Mouse (Mus musculus): ENCODE results near the gene Runx3. TPM values are rescaled to one million over a fixed set of nuclear protein-coding genes. Genes with fewer than 3 reads are reported as not detected.

The Runx3 gene
- polyA plus RNA-seq, 1 experiment from 2014 or later: not detected

DNA sequence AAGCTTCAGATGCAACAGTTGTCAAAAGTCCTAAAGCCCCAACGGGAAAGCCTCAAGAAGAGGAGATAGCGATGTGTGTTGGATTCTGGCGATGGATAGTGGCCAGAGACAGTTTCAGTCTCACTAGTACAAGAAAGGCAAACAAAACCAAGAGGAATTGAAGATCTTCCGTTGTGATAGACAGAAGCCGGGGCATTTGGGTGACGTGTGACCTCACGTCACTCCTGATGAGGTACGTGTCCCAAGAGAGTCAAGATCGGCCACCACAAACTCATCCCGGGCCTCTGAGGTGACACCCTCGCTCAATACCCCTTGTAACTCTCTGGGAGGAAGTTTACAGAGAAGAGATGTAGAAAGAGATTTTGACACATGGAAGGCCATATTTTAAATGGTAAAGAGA is 41.0 kb downstream of the Runx3 start:
- no peak overlapping the region for H3K27ac ChIP-seq (ENCODE audit: low read length)
- no peak overlapping the region for H3K4me3 ChIP-seq (ENCODE audit: low read length)
- H3K27me3 ChIP-seq (ENCODE audit: insufficient read depth, low read length): peaks cover 56% of the 10 kb centered on the region
- 80% methylated on average over 11 of the region's 11 CpGs for WGBS
- H3K9ac ChIP-seq (replicated peaks; ENCODE audit: low read length): no peak overlapping the region
- no peaks in the 10 kb centered on the region for H3K9me3 ChIP-seq (ENCODE audit: low read length)
- peaks cover 11% of the 10 kb centered on the region for H3K4me1 ChIP-seq (ENCODE audit: insufficient read depth, low read length)
- no peak for ATAC-seq (ENCODE audit: low FRiP score, low TSS enrichment)
- H3K4me2 ChIP-seq (replicated peaks; ENCODE audit: low read depth, low read length): no peak overlapping the region
- H3K36me3 ChIP-seq (ENCODE audit: insufficient read depth, low read length): no peaks in the 10 kb centered on the region

DNA sequence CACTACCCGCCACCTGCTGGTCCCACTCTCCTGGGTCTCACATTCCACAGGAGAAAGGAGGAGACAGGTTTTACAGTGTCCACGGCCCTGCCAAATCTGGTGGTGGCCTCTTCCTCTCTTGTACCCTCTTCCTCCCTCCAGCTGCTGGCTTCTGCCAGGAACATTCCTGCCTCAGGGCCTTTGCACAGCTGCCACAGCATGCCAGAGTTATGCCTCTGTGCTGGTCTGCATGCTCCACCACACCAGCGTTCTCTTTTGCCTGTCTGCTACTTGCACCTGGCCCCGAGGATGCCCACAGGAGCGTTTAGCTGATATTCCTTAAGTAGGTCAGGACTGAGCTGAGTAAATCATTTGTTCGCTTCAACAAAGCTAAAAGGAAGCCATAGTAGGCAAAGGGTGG is 45.3 kb downstream of the Runx3 start:
- no peak for ATAC-seq (ENCODE audit: low FRiP score, low TSS enrichment)
- Histone ChIP-seq H3K4me2 (replicated peaks; ENCODE audit: low read depth, low read length) (no peak overlapping the region), H3K4me1 (ENCODE audit: insufficient read depth, low read length) (peaks cover 27% of the 10 kb centered on the region), H3K27me3 (ENCODE audit: insufficient read depth, low read length) (peaks cover 40% of the 10 kb centered on the region), H3K9ac (replicated peaks; ENCODE audit: low read length) (no peak overlapping the region), H3K27ac (ENCODE audit: low read length) (no peak overlapping the region), H3K4me3 (ENCODE audit: low read length) (no peak overlapping the region), H3K9me3 (ENCODE audit: low read length) (no peaks in the 10 kb centered on the region), H3K36me3 (ENCODE audit: insufficient read depth, low read length) (no peaks in the 10 kb centered on the region)
- WGBS: 54% methylated on average over 6 of the region's 6 CpGs

DNA sequence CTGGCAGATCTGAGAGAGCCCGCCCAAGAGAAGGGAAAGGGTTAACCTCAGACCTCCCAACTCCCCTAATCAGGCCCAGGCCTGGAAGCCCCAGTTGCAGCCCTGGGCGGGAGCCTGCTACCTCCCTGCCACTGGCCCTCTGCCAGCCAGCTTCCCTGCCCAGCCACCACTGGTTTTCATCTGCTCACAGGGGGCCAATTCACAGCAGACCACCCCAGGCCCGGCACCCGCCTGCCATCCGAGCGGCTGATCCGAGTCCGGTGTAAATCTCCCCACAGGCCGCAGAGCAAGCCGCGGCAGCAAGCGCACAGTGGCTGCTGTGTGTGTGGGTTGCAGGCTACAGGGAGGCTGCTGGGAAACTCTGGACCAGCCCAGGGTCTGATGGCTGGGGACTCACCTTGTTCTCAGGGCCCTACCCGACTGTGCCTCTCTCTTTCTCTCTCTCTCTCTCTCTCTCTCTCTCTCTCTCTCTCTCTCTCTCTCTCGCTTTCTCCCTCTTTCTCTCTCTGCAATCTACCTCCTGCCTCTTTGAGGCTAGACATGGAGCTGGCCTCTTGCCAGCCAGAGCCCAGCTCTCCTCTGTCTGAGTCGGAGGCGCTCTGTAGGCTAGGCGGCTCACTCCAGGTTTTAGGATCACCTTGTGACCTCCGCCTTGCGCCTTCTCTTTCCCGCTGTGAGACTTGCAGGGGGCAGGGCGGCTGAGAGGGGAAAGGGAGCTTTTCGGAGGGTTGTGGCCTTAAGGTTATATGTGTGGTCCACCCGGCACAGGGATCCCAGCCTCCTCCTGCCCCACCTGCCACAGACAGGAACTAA is 46.2 kb downstream of the Runx3 start:
- ATAC-seq (ENCODE audit: low FRiP score, low TSS enrichment): peak; percentile 43
- H3K36me3 ChIP-seq (ENCODE audit: insufficient read depth, low read length): no peaks in the 10 kb centered on the region
- H3K9ac ChIP-seq (replicated peaks; ENCODE audit: low read length): peak overlapping the region; percentile 39; the same call in 1 of the 2 replicates
- peak overlapping the region; percentile 28; the same call in 1 of the 2 replicates for H3K4me2 ChIP-seq (replicated peaks; ENCODE audit: low read depth, low read length)
- H3K9me3 ChIP-seq (ENCODE audit: low read length): no peaks in the 10 kb centered on the region
- 7% methylated on average over 23 of the region's 23 CpGs for WGBS
- H3K4me3 ChIP-seq (ENCODE audit: low read length): no peak overlapping the region
- H3K27ac ChIP-seq (ENCODE audit: low read length): peak overlapping the region; percentile 60; the same call in 1 of the 2 replicates
- peaks cover 42% of the 10 kb centered on the region for H3K27me3 ChIP-seq (ENCODE audit: insufficient read depth, low read length)
- H3K4me1 ChIP-seq (ENCODE audit: insufficient read depth, low read length): peaks cover 27% of the 10 kb centered on the region

DNA sequence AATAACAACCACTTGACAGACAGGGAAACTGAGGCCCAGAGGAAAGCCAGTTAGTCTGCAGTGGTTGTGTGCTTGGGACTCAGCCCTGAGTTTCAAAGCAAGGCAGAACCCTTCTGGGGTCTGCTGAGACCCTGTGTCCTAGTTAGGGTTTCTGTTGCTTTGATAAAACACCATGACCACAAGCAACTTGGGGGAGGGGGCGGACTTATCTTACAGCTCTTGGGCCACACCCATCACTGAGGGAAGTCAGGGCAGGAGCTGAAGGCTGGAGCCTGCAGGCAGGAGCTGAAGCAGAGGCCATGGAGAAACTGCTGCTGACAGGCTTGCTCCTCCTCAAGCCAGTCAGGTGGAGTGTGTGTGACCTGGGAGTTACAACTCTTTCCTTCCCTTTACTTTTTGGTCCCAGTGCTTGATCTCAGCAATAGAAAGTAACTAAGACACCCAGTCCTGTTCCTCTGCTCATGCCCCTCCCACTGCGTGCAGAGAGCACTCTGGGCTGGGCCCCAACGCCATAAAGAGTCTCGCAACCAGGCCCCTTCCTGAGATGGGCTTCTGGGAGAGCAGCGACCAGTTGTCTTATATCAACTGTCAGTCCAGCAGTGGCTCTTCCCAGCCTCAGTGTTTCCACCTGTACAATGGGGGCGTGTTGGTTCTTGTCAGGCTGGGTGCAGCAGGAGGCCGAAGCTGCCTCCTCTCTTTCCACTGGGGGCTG is 47.5 kb downstream of the Runx3 start:
- H3K9me3 ChIP-seq (ENCODE audit: low read length): no peaks in the 10 kb centered on the region
- WGBS: 50% methylated on average over 7 of the region's 7 CpGs
- no peak overlapping the region for H3K9ac ChIP-seq (replicated peaks; ENCODE audit: low read length)
- no peak for ATAC-seq (ENCODE audit: low FRiP score, low TSS enrichment)
- no peak overlapping the region for H3K4me2 ChIP-seq (replicated peaks; ENCODE audit: low read depth, low read length)
- no peak overlapping the region for H3K27ac ChIP-seq (ENCODE audit: low read length)
- peaks cover 27% of the 10 kb centered on the region for H3K4me1 ChIP-seq (ENCODE audit: insufficient read depth, low read length)
- peaks cover 42% of the 10 kb centered on the region for H3K27me3 ChIP-seq (ENCODE audit: insufficient read depth, low read length)
- H3K4me3 ChIP-seq (ENCODE audit: low read length): no peak overlapping the region
- H3K36me3 ChIP-seq (ENCODE audit: insufficient read depth, low read length): no peaks in the 10 kb centered on the region

DNA sequence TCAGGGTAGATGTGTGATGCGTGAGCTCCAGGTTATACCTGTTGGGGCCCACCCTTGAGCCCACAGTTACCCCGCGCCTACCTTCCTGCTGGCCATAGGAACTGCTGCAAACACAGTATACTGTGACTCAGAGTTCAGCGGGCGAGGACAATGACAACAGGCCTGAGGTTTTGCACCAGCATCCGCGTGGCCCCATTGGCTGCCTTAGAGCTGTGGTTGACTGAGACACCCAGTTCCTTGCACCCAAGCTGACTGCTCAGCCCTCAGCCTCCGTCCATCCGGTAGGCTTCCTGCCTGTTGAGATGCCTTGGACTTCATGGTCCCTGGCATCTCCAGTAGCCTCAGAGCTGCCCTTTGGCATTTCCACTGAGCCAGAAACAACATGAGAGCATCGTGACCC is 48.6 kb downstream of the Runx3 start:
- Histone ChIP-seq H3K4me2 (replicated peaks; ENCODE audit: low read depth, low read length) (no peak overlapping the region), H3K9me3 (ENCODE audit: low read length) (no peaks in the 10 kb centered on the region), H3K27me3 (ENCODE audit: insufficient read depth, low read length) (peaks cover 44% of the 10 kb centered on the region), H3K4me1 (ENCODE audit: insufficient read depth, low read length) (peaks cover 27% of the 10 kb centered on the region), H3K9ac (replicated peaks; ENCODE audit: low read length) (no peak overlapping the region), H3K27ac (ENCODE audit: low read length) (no peak overlapping the region), H3K4me3 (ENCODE audit: low read length) (no peak overlapping the region), H3K36me3 (ENCODE audit: insufficient read depth, low read length) (no peaks in the 10 kb centered on the region)
- WGBS: 71% methylated on average over 10 of the region's 10 CpGs
- no peak for ATAC-seq (ENCODE audit: low FRiP score, low TSS enrichment)

DNA sequence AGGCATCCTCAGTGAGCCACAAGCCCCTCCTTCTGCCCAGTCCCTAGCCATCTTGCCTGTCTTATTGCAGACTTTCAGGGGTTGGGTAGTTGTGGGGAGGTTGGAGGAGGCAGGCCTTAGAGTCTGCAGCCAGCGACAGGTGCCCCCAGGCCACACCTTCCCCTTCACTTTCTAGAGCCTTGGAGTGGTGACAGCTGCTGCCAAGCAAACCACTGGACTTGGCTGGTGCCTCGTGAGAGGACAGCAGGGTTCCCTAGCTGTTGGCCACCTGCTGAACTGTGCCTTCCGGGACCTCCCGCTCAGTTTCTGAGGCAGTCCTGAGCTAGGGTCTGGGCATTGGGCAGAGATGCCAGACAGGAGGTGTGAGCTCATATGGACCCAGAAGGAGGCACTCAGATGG is 49.0 kb downstream of the Runx3 start:
- no peak overlapping the region for H3K9ac ChIP-seq (replicated peaks; ENCODE audit: low read length)
- peaks cover 48% of the 10 kb centered on the region for H3K27me3 ChIP-seq (ENCODE audit: insufficient read depth, low read length)
- H3K36me3 ChIP-seq (ENCODE audit: insufficient read depth, low read length): no peaks in the 10 kb centered on the region
- H3K9me3 ChIP-seq (ENCODE audit: low read length): no peaks in the 10 kb centered on the region
- no peak overlapping the region for H3K4me3 ChIP-seq (ENCODE audit: low read length)
- no peak overlapping the region for H3K27ac ChIP-seq (ENCODE audit: low read length)
- peaks cover 27% of the 10 kb centered on the region for H3K4me1 ChIP-seq (ENCODE audit: insufficient read depth, low read length)
- 77% methylated on average over 4 of the region's 4 CpGs for WGBS
- H3K4me2 ChIP-seq (replicated peaks; ENCODE audit: low read depth, low read length): no peak overlapping the region
- ATAC-seq (ENCODE audit: low FRiP score, low TSS enrichment): no peak

DNA sequence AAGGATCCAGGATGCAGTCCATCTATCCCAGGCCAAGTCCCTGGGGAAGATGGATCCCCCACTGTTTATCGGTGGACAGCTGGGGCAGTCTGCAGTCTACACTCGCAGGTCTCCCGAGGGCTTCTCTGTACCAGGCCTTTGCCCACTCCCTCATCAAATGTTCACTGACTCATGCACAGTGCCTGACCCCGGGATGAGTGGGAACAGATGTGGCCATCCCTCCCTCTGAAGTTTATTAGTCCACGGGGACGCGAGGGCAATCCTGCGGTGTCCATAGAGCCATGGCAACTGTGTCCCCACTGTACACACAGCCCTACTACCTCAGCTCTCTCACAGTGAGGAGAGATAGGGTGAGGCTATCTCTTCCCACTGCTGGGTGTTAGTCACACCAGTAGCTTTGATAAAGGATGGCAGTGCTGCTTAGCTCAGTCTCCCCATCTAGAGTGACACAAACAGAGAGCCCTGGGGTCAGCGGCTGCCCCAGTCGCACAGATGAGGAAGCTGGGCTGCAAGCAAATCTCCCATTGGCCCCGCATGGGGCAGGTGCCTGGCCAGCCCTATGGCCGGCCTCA is 50.9 kb downstream of the Runx3 start:
- peaks cover 32% of the 10 kb centered on the region for H3K4me1 ChIP-seq (ENCODE audit: insufficient read depth, low read length)
- no peak overlapping the region for H3K4me2 ChIP-seq (replicated peaks; ENCODE audit: low read depth, low read length)
- peaks cover 38% of the 10 kb centered on the region for H3K27me3 ChIP-seq (ENCODE audit: insufficient read depth, low read length)
- no peak for ATAC-seq (ENCODE audit: low FRiP score, low TSS enrichment)
- no peak overlapping the region for H3K4me3 ChIP-seq (ENCODE audit: low read length)
- WGBS: 51% methylated on average over 12 of the region's 12 CpGs
- no peaks in the 10 kb centered on the region for H3K36me3 ChIP-seq (ENCODE audit: insufficient read depth, low read length)
- H3K9ac ChIP-seq (replicated peaks; ENCODE audit: low read length): no peak overlapping the region
- no peak overlapping the region for H3K27ac ChIP-seq (ENCODE audit: low read length)
- H3K9me3 ChIP-seq (ENCODE audit: low read length): no peaks in the 10 kb centered on the region

DNA sequence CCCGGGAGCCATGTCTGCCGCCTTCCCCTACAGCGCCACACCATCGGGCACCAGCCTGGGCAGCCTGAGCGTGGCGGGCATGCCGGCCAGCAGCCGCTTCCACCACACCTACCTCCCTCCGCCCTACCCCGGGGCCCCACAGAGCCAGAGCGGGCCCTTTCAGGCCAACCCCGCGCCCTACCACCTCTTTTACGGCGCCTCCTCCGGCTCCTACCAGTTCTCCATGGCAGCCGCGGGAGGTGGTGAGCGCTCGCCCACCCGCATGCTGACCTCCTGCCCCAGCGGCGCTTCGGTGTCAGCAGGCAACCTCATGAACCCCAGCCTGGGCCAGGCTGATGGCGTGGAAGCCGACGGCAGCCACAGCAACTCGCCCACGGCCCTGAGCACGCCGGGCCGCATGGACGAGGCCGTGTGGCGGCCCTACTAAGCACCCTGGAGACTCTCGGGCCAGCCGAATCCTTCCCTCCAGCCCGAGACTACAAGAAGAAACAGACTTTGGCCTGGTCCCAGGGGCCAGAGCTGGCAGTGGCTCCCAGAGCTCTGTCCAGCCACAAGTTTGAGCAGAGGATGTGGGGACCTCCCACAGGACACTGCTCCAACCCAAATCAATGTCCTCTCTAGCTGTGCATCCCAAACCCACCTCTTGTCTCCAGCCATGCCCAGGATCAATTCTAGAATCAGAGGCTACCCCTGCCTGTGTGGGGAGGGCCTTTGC is 55.1 kb downstream of the Runx3 start:
- peak overlapping the region; percentile 50 for H3K4me2 ChIP-seq (replicated peaks; ENCODE audit: low read depth, low read length)
- H3K9me3 ChIP-seq (ENCODE audit: low read length): no peaks in the 10 kb centered on the region
- peak overlapping the region; percentile 32 for H3K4me3 ChIP-seq (ENCODE audit: low read length)
- H3K27ac ChIP-seq (ENCODE audit: low read length): no peak overlapping the region
- WGBS: 10% methylated on average over 38 of the region's 38 CpGs
- no peaks in the 10 kb centered on the region for H3K36me3 ChIP-seq (ENCODE audit: insufficient read depth, low read length)
- peak; percentile 49; the same call in 1 of the 2 replicates for ATAC-seq (ENCODE audit: low FRiP score, low TSS enrichment)
- peak overlapping the region; percentile 40 for H3K9ac ChIP-seq (replicated peaks; ENCODE audit: low read length)
- peaks cover 16% of the 10 kb centered on the region for H3K27me3 ChIP-seq (ENCODE audit: insufficient read depth, low read length)
- peaks cover 18% of the 10 kb centered on the region for H3K4me1 ChIP-seq (ENCODE audit: insufficient read depth, low read length)

DNA sequence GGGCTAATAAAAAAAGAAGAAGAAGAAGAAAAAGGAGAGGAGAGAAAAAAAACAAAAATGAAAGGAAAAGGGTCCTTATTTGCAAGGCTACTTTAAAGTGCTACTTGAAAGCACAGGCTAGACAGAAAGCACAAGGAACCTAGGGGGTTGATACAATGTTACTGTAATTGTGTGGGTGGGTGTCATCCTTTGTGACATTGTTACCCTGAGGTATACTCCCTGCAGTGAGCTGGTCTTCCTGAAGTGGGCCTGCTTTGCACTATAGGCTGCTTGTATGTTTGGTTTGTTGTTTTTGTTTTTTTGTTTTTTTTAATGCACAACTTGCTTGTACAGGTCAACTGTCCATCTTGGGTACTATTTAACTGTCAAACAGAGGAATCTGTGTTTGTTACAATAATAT is 57.1 kb downstream of the Runx3 start:
- Histone ChIP-seq H3K27me3 (ENCODE audit: insufficient read depth, low read length) (peaks cover 11% of the 10 kb centered on the region), H3K9me3 (ENCODE audit: low read length) (no peaks in the 10 kb centered on the region), H3K27ac (ENCODE audit: low read length) (no peak overlapping the region), H3K4me3 (ENCODE audit: low read length) (no peak overlapping the region), H3K36me3 (ENCODE audit: insufficient read depth, low read length) (no peaks in the 10 kb centered on the region), H3K4me1 (ENCODE audit: insufficient read depth, low read length) (peaks cover 18% of the 10 kb centered on the region), H3K4me2 (replicated peaks; ENCODE audit: low read depth, low read length) (no peak overlapping the region), H3K9ac (replicated peaks; ENCODE audit: low read length) (no peak overlapping the region)
- no peak for ATAC-seq (ENCODE audit: low FRiP score, low TSS enrichment)

Data from kidney, embryonic 16.5 days (tissue).